ENCODE assay signal across 7 mouse cellular contexts in the genomic region with DNA sequence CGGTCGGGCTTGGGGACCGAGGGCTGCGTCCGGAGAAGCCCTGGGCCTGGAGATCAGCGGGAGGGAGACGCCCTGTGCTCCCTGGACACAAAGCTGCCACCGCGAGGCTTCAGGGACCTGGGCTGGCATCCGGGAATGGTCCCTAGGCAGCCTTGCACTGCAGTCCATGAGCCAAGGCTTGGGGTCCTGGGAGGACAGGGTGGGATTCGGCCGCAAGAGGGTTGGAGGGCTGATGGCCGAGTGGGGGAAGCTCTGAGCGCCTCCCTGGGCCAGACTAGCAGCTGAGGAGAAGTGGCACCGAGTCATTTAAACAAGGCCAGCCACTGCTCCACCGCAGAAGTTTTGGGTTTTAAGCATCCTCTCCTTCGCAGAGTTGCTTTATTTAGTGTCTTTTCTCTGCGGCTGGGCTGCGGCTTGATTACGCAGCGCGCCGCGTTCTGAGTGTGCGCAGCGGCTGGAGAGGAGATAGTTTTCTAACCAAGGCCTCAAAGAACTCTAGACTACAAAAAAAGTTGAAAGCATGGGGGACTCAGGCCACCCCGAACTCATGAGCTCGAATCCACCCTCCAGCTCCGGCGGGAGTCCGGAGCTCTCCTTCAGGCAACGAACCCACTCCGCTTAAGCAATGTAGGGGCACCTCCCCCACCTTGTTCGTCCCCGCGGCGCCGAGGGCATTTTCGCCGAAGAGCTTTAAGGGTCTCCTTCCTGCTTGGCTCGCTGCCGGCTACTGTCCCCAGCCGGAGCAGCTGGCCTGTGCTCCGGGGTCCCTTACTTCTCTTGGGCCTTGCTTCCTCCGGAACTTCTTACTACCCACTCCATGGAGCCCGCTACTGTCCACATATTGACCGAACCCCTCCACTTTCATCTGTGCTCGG.
DNase-seq lines count a peak whose midpoint lies in the region; ATAC-seq and TF ChIP-seq lines count a peak whose summit lies in the region.

No protein-coding gene starts in this region.

- peak; percentile 83 for DNase-seq in 416B (ENCODE audit: low read depth)
- DNase-seq in embryonic facial prominence, embryonic 10.5 days (ENCODE audit: low spot score) = peak; percentile 71
- DNase-seq in midbrain, postnatal 0 days (ENCODE audit: low spot score) = no peak
- DNase-seq in thymus, postnatal 4 days = peak; percentile 75

- peak; percentile 35 for ATAC-seq in CD4-positive, CD25-positive, alpha-beta regulatory T cell, adult 4 months
- peak; percentile 26; the same call in 1 of the 2 replicates for ATAC-seq in heart, embryonic 14.5 days (ENCODE audit: insufficient number of reproducible peaks, insufficient read depth, low FRiP score, low read depth)
- peak; percentile 41; the same call in 1 of the 2 replicates for ATAC-seq in limb, embryonic 15.5 days (ENCODE audit: insufficient number of reproducible peaks, low FRiP score, low TSS enrichment, low read depth)
- 0 out of 2 replicates have a peak, but pooled peaks have one; percentile 23 for ATAC-seq in midbrain, postnatal 0 days (ENCODE audit: low FRiP score)

- peak overlapping the region; percentile 85 for H3K27ac ChIP-seq in embryonic facial prominence, embryonic 10.5 days (replicated peaks)
- peak overlapping the region in 1 of 2 experiments; percentile 36; a peak in 2 of 4 replicates for H3K27ac ChIP-seq in heart, embryonic 14.5 days (replicated peaks in 1 of 2; ENCODE audit: control insufficient read depth in 1 of 2, insufficient read depth in 1 of 2, low read depth in 2 of 2, low read length in 2 of 2)
- peak overlapping the region; percentile 87 for H3K27ac ChIP-seq in limb, embryonic 15.5 days
- no peak overlapping the region for H3K27ac ChIP-seq in midbrain, postnatal 0 days (ENCODE audit: low read depth, low read length)

- peak overlapping the region; percentile 73 for H3K9ac ChIP-seq in heart, embryonic 14.5 days (ENCODE audit: low read length)
- peak overlapping the region; percentile 60 for H3K9ac ChIP-seq in limb, embryonic 15.5 days
- 0 out of 2 replicates have a peak overlapping the region, but pooled peaks have one; percentile 24 for H3K9ac ChIP-seq in midbrain, postnatal 0 days (replicated peaks; ENCODE audit: low read length, poor library complexity, severe bottlenecking)

- H3K4me3 ChIP-seq in embryonic facial prominence, embryonic 10.5 days = peak overlapping the region; percentile 77
- peak overlapping the region; percentile 52 to 61 for H3K4me3 ChIP-seq in heart, embryonic 14.5 days (ENCODE audit: control insufficient read depth in 1 of 2, insufficient read depth in 1 of 2, low read depth in 1 of 2, low read length in 2 of 2)
- peak overlapping the region; percentile 61 for H3K4me3 ChIP-seq in limb, embryonic 15.5 days
- peak overlapping the region; percentile 36 for H3K4me3 ChIP-seq in midbrain, postnatal 0 days (ENCODE audit: low read depth, low read length)

- H3K4me1 ChIP-seq in embryonic facial prominence, embryonic 10.5 days = peaks cover 50% of the 10 kb centered on the region
- H3K4me1 ChIP-seq in heart, embryonic 14.5 days (ENCODE audit: control insufficient read depth in 2 of 2, insufficient read depth in 2 of 2, low read length in 2 of 2) = peaks cover 2 to 28% of the 10 kb centered on the region in 2 experiments; a peak in 3 of 4 replicates
- peaks cover 50% of the 10 kb centered on the region for H3K4me1 ChIP-seq in limb, embryonic 15.5 days
- no peaks in the 10 kb centered on the region; the same call in 1 of the 2 replicates for H3K4me1 ChIP-seq in midbrain, postnatal 0 days (ENCODE audit: insufficient read depth, low read length)

- H3K9me3 ChIP-seq in embryonic facial prominence, embryonic 10.5 days = no peaks in the 10 kb centered on the region
- H3K9me3 ChIP-seq in heart, embryonic 14.5 days (ENCODE audit: control insufficient read depth, low read length) = no peaks in the 10 kb centered on the region
- no peaks in the 10 kb centered on the region for H3K9me3 ChIP-seq in limb, embryonic 15.5 days
- no peaks in the 10 kb centered on the region for H3K9me3 ChIP-seq in midbrain, postnatal 0 days (ENCODE audit: low read length)

- under 1% methylated on average over 48 of the region's 48 CpGs for WGBS in embryonic facial prominence, embryonic 10.5 days
- WGBS in heart, embryonic 14.5 days = under 1% methylated on average over 48 of the region's 48 CpGs
- under 1% methylated on average over 48 of the region's 48 CpGs for whole genome bisulfite sequencing in limb, embryonic 15.5 days
- under 1% methylated on average over 48 of the region's 48 CpGs for WGBS in midbrain, postnatal 0 days

- peak overlapping the region; percentile 98 for H3K4me2 ChIP-seq in heart, embryonic 14.5 days (ENCODE audit: low read length)
- H3K4me2 ChIP-seq in limb, embryonic 15.5 days = peak overlapping the region; percentile 99
- peak overlapping the region; percentile 63 for H3K4me2 ChIP-seq in midbrain, postnatal 0 days (ENCODE audit: low read depth, low read length, poor library complexity, severe bottlenecking)

- peaks cover 99% of the 10 kb centered on the region for H3K27me3 ChIP-seq in embryonic facial prominence, embryonic 10.5 days (replicated peaks; ENCODE audit: low read depth, poor library complexity, severe bottlenecking)
- H3K27me3 ChIP-seq in heart, embryonic 14.5 days (ENCODE audit: control insufficient read depth, insufficient read depth, low read length) = peaks cover 62% of the 10 kb centered on the region
- H3K27me3 ChIP-seq in limb, embryonic 15.5 days = peaks cover 51% of the 10 kb centered on the region
- H3K27me3 ChIP-seq in midbrain, postnatal 0 days (ENCODE audit: insufficient read depth, low read length) = peaks cover 79% of the 10 kb centered on the region

- no peaks in the 10 kb centered on the region for H3K36me3 ChIP-seq in embryonic facial prominence, embryonic 10.5 days (replicated peaks)
- H3K36me3 ChIP-seq in heart, embryonic 14.5 days (ENCODE audit: control insufficient read depth, insufficient read depth, low read length) = no peaks in the 10 kb centered on the region
- no peaks in the 10 kb centered on the region for H3K36me3 ChIP-seq in limb, embryonic 15.5 days
- no peaks in the 10 kb centered on the region for H3K36me3 ChIP-seq in midbrain, postnatal 0 days (ENCODE audit: insufficient read depth, low read length)

- TF ChIP-seq CTCF in midbrain, postnatal 0 days (IDR thresholded peaks at IDR 0.05) = no peak
